Mouse (Mus musculus) neural tube, embryonic 12.5 days (tissue): ENCODE results near the gene Hrh3. TPM values are rescaled to one million over a fixed set of nuclear protein-coding genes. Genes with fewer than 3 reads are reported as not detected.

Experiments
- ATAC-seq: fragments of 200-750 bp; cut with Nextera tagmentation; 2 replicates; pipeline ENCODE4 v1.8.0; 2017; ENCODE audit warnings: low read depth, mild to moderate bottlenecking, moderate TSS enrichment, moderate library complexity; ENCODE audit not compliant: low FRiP score
- H3K27ac ChIP-seq: fragments of 300-500 bp; sonication (generic); 2 replicates; pipeline ENCODE4 v1.5.1; 2016
- H3K27me3 ChIP-seq: fragments of 300-500 bp; sonication (generic); replicated peaks from 2 replicates; pipeline ENCODE4 v1.6.1; 2016; ENCODE audit warnings: mild to moderate bottlenecking
- H3K36me3 ChIP-seq: fragments of 300-500 bp; sonication (generic); 2 replicates; pipeline ENCODE4 v1.6.1; 2016; ENCODE audit warnings: mild to moderate bottlenecking
- H3K4me1 ChIP-seq: fragments of 300-500 bp; sonication (generic); 2 replicates; pipeline ENCODE4 v1.6.1; 2016
- H3K4me2 ChIP-seq: fragments of 300-500 bp; sonication (generic); replicated peaks from 2 replicates; pipeline ENCODE4 v1.6.1; 2016; ENCODE audit warnings: mild to moderate bottlenecking
- H3K4me3 ChIP-seq: fragments of 300-500 bp; sonication (generic); 2 replicates; pipeline ENCODE4 v1.5.1; 2016
- H3K9ac ChIP-seq: fragments of 300-500 bp; sonication (generic); 2 replicates; pipeline ENCODE4 v1.6.1; 2016; ENCODE audit warnings: mild to moderate bottlenecking
- H3K9me3 ChIP-seq: fragments of 300-500 bp; sonication (generic); 2 replicates; pipeline ENCODE4 v1.6.1; 2016; ENCODE audit warnings: mild to moderate bottlenecking
- WGBS: fragments of 180-500 bp; shearing (Covaris S2); methylation state at CpG from one replicate; pipeline ENCODE4 v1.1.7; 2016; 5-methylcytosine and 5-hydroxymethylcytosine counted together
- polyA plus RNA-seq: library from polyadenylated mRNA; unstranded; fragments of >200 nt; fragmentation: Nextera tagmentation; extraction: Ambion mirVana; gene quantifications from 2 replicates; pipeline ENCODE4 v1.2.1, GENCODE M21; 2016

Gene Hrh3
- polyA plus RNA-seq, 1 experiment from 2014 or later = 2.8 TPM

GRCm38 (mm10) chr2:180118661-180119438 is 14.6 kb upstream of the Hrh3 start, which contains the start of gene Osbpl2:
Osbpl2 (plus strand) TSS chr2:180119306.
- ATAC-seq = peak; percentile 96
- Histone ChIP-seq H3K4me2 (peak within 1 kb of the TSS; percentile 95), H3K9me3 (peaks cover 2% of the 10 kb centered on the region; the same call in 1 of the 2 replicates), H3K4me3 (peak within 1 kb of the TSS; percentile 70), H3K9ac (peak within 1 kb of the TSS; percentile 74), H3K4me1 (peaks cover 39% of the 10 kb centered on the region), H3K27me3 (no peaks in the 10 kb centered on the region), H3K36me3 (peaks cover 7% of the 10 kb centered on the region), H3K27ac (peak within 1 kb of the TSS; percentile 67)
- under 1% methylated on average over 55 of the region's 55 CpGs for WGBS

- ATAC-seq = peak; percentile 61
- Histone ChIP-seq H3K27ac (peak overlapping the region; percentile 67; the same call in 1 of the 2 replicates), H3K9ac (peak overlapping the region; percentile 74), H3K36me3 (no peaks in the 10 kb centered on the region), H3K9me3 (no peaks in the 10 kb centered on the region), H3K4me1 (peaks cover 39% of the 10 kb centered on the region), H3K4me2 (peak overlapping the region; percentile 95), H3K27me3 (no peaks in the 10 kb centered on the region), H3K4me3 (peak overlapping the region; percentile 9; the same call in 1 of the 2 replicates)
- 9% methylated on average over 13 of the region's 13 CpGs for WGBS
Observed at GRCm38 (mm10) chr2:180117485-180118194, 13.4 kb upstream of the Hrh3 start.

GRCm38 (mm10) chr2:180116741-180117484 is 12.6 kb upstream of the Hrh3 start:
- Histone ChIP-seq H3K4me1 (peaks cover 39% of the 10 kb centered on the region), H3K27me3 (no peaks in the 10 kb centered on the region), H3K4me3 (no peak overlapping the region), H3K36me3 (no peaks in the 10 kb centered on the region), H3K9ac (no peak overlapping the region), H3K4me2 (peak overlapping the region; percentile 95), H3K27ac (no peak overlapping the region), H3K9me3 (no peaks in the 10 kb centered on the region)
- ATAC-seq = no peak
- WGBS = 70% methylated on average over 8 of the region's 8 CpGs

GRCm38 (mm10) chr2:180116081-180116493 is 11.8 kb upstream of the Hrh3 start:
- H3K4me3 ChIP-seq = no peak overlapping the region
- no peaks in the 10 kb centered on the region for H3K27me3 ChIP-seq
- no peak for ATAC-seq
- H3K4me1 ChIP-seq = peaks cover 39% of the 10 kb centered on the region
- WGBS = 82% methylated on average over 10 of the region's 10 CpGs
- H3K36me3 ChIP-seq = no peaks in the 10 kb centered on the region
- no peaks in the 10 kb centered on the region for H3K9me3 ChIP-seq
- no peak overlapping the region for H3K9ac ChIP-seq
- H3K4me2 ChIP-seq = no peak overlapping the region
- H3K27ac ChIP-seq = no peak overlapping the region

GRCm38 (mm10) chr2:180115279-180115678 is 11.0 kb upstream of the Hrh3 start:
- H3K27ac ChIP-seq = no peak overlapping the region
- no peak for ATAC-seq
- H3K36me3 ChIP-seq = no peaks in the 10 kb centered on the region
- no peak overlapping the region for H3K9ac ChIP-seq
- no peaks in the 10 kb centered on the region for H3K27me3 ChIP-seq
- no peak overlapping the region for H3K4me3 ChIP-seq
- WGBS = 59% methylated on average over 6 of the region's 6 CpGs
- H3K9me3 ChIP-seq = no peaks in the 10 kb centered on the region
- H3K4me1 ChIP-seq = peaks cover 37% of the 10 kb centered on the region
- H3K4me2 ChIP-seq = no peak overlapping the region

GRCm38 (mm10) chr2:180113909-180114890 is 9.9 kb upstream of the Hrh3 start:
- no peak for ATAC-seq
- Histone ChIP-seq H3K36me3 (no peaks in the 10 kb centered on the region), H3K27me3 (no peaks in the 10 kb centered on the region), H3K4me3 (no peak overlapping the region), H3K27ac (no peak overlapping the region), H3K4me1 (peaks cover 31% of the 10 kb centered on the region), H3K9ac (no peak overlapping the region), H3K9me3 (no peaks in the 10 kb centered on the region), H3K4me2 (no peak overlapping the region)
- WGBS = 67% methylated on average over 17 of the region's 17 CpGs

DNA sequence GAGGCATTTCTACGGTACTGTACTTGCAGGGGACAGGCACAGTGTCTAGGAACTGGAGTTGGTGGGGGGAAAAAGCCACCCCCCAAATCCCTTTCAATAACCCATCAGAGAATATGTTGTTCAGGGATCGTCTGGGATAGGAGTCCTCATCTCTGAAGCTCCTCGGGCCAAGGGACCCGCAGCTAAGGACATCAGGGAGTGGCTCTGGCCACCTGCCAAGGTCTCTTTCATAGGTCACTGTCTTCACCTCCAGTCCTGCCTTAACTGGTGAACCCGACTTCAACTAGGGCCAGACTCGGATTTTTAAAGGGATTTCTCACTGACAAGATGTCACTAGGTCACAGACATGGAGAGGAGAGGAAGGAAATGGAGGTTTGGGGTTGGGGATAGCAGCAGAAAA is 4.0 kb upstream of the Hrh3 start:
- H3K9ac ChIP-seq = no peak overlapping the region
- no peak overlapping the region for H3K27ac ChIP-seq
- H3K4me3 ChIP-seq = no peak overlapping the region
- ATAC-seq = no peak
- peaks cover 31% of the 10 kb centered on the region for H3K27me3 ChIP-seq
- no peaks in the 10 kb centered on the region for H3K9me3 ChIP-seq
- H3K36me3 ChIP-seq = no peaks in the 10 kb centered on the region
- WGBS = 81% methylated on average over 6 of the region's 6 CpGs
- H3K4me1 ChIP-seq = peaks cover 24% of the 10 kb centered on the region
- no peak overlapping the region for H3K4me2 ChIP-seq

DNA sequence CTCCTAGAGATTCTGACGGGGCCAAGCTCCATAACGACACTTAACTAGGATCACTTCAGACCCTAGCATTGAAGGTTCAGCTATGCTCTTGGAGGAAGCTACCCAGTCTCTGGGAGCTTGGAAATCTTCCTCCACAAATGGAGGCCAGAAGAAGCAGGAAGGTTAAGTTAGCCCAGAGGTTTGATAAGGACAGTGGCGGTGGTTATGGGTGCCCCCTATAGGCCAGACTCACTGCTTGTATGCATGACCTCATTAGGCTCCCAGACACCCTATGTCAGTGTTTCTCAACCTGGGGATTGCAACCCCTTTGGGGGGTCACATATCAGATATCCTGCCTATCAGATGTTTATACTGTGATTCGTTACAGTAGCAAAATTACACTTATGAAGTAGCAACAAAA is 2.8 kb upstream of the Hrh3 start:
- no peak overlapping the region for H3K4me3 ChIP-seq
- no peaks in the 10 kb centered on the region for H3K9me3 ChIP-seq
- H3K36me3 ChIP-seq = no peaks in the 10 kb centered on the region
- peaks cover 43% of the 10 kb centered on the region for H3K27me3 ChIP-seq
- H3K4me1 ChIP-seq = peaks cover 32% of the 10 kb centered on the region
- WGBS = 67% methylated on average over 4 of the region's 4 CpGs
- ATAC-seq = no peak
- no peak overlapping the region for H3K9ac ChIP-seq
- no peak overlapping the region for H3K4me2 ChIP-seq
- H3K27ac ChIP-seq = no peak overlapping the region

DNA sequence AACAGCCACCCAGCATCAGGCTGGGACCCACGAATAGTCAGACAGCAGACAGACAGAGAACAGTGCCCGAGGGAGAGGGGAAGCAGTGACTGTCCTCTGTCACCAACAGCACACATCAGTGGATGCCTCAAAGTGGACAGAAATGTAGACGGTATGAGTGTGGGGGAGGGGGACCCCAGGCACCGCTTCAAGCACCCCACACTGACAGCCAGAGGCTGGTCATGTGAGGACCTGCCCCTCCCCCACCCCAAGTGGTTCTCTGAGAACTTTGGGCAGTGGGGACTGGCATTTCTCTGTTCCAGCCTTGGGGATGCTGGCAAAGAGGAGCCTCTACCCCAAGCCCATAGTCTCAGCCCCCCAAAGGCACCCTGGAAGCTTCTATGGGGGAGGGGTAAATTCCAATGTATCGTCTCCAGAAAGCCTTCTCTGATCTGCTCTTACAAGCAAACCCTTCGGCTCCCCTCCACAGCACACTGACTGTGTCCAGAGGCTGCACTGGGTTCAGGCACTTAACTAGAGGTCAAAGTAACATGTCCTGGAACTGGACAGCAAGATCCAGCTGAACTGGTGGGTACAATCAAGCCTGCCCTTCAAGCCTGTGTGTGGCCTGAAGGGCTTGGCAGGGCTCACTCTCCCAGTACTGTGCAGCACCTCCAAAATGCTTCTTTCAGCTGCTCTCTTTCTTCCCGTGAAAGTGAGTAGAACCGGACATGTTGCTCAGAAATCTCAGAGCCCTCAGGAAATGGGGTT is 1.3 kb upstream of the Hrh3 start:
- 34% methylated on average over 8 of the region's 8 CpGs for WGBS
- ATAC-seq = no peak
- Histone ChIP-seq H3K4me1 (peaks cover 32% of the 10 kb centered on the region), H3K36me3 (no peaks in the 10 kb centered on the region), H3K4me2 (peak overlapping the region; percentile 98), H3K4me3 (no peak overlapping the region), H3K27ac (no peak overlapping the region), H3K27me3 (peaks cover 57% of the 10 kb centered on the region), H3K9me3 (no peaks in the 10 kb centered on the region), H3K9ac (no peak overlapping the region)

DNA sequence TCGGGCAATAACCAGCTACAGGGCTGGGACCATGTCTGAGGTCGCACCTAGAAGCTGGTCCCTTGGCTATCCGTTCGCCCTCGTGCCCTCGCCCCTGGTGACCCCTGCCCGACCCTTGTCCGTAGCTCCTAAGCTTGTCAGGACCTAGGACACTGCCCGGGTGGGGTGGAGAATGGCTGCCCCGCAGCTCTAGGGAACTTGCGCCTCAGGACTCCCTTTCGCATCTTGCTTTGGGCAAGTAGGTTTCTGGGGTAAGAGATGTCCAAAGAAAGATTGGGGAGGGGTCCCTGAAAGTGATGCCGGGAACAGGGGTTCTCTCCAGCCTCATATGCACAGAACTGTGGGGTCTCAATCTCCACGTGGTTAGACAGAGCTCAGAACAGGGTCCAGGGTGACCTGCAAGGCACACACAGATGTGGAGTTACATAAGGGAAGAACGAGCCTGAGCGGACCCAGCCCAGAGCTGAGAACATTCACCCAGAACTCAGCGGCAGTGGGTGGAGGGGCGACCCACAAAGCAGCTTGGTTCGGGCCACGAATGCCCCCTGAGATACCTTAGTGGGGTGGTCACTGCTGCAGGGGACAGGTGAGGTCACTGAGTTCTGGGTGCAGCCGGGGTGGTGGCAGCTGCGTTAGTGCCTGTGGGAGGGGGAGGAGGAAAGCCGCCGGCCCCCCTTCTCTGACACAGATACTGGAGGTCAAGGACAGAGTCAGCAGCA is 530 bp upstream of the Hrh3 start:
- WGBS = 9% methylated on average over 24 of the region's 24 CpGs
- ATAC-seq = no peak
- peak overlapping the region; percentile 62; the same call in 1 of the 2 replicates for H3K9ac ChIP-seq

More for the DNA sequence above, 530 bp upstream of the Hrh3 start:
- H3K9me3 ChIP-seq = no peaks in the 10 kb centered on the region
- no peak overlapping the region for H3K27ac ChIP-seq
- H3K36me3 ChIP-seq = no peaks in the 10 kb centered on the region
- H3K4me3 ChIP-seq = peak overlapping the region; percentile 61
- H3K4me1 ChIP-seq = peaks cover 38% of the 10 kb centered on the region
- H3K27me3 ChIP-seq = peaks cover 65% of the 10 kb centered on the region
- H3K4me2 ChIP-seq = peak overlapping the region; percentile 98
